Mouse (Mus musculus) Muller cell, postnatal 12 days (primary cell): Measurements from ENCODE around the gene Gm49342.
"Not testable (repeated sequence)": the region's sequence is repeated elsewhere in the genome, so short reads cannot be mapped to it uniquely, and the experiment has no call there.

ENCODE experiments used
- DNase-seq: peaks from one replicate; pipeline ENCODE4 v3.0.0-alpha.2; 2015; ENCODE audit errors: inconsistent ontology term

The Gm49342 gene

DNA sequence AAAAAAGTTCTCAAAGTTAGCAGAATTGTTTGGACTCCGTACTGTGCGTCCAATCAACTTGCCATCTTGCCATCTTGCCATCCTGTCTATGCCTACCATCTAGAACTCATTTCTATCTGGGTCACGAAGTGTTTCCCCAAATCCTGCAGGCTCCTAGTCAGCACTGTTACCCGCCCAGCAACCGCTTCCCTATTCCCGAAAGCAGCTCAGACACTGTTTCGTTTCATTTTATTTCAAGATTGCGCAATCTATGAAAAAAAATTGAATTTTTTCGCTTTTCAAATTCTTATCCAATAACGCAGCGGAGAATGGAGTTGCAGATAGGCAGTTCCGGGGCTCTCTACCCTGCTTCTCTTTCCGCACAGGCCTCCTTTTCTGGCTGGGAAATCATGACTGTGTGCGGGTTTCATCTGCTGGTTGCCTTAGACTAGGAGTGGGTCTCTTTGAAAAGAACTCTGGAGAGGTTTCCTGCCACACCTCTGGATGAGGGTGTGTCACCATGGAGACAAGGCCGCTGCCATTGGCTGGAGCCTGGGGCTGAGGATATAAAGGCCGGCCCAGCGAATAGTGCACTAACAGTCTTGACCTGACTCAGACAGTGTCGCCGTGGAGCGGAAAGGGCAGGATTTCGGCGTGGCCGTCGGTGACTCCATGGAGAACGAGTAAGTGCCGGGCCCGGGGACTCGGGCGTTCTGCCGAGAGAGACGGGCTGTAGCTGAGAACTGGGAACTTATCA is at the start of gene Gm49342:
Gene Gm49342, plus strand, starts transcription at position 586 of the 736 bp plus-strand sequence.
- peak; percentile 94 for DNase-seq

- DNase-seq = no peak
Observed at GRCm38 (mm10) chr14:50895407-50895806, 48.9 kb upstream of the Gm49342 start.

DNA sequence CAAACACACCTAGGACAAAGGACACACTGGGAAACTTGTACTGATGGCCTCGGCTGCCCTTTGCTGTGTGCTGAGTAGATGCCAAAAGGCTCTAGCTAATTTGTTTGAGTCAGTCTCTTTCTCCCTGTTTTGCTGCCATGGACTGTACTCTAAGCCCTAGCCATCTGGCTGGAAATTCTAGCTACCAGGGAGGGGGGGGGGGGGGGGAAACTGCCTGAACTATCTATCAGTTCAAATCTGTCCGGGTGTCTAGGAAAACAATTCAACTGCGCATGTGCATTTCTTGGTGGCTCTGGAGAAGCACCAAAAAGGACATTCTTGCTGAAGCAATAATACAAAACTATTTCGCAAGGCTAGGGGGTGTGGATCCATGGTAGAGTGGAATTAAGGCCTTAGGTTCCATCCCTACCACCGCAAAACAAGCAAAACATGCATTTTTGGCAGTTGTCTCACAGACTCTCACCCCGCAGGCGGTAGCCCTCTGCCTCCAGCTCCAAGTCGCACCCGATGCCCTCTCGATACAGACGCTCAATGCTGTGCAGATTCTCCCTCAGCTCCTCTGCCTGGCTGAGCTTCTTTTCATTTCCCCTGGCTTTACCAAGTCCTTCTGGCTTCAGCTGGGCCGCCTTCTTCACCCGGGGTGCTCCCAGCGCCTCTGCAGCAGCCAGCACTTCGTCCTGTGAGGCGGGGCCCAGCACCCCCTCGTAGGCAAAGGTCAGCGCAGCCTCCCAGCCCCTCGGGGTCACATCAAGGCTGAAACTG is 48.2 kb upstream of the Gm49342 start:
- peak; percentile 85 for DNase-seq

- DNase-seq = no peak
Observed at GRCm38 (mm10) chr14:50896747-50897373, 47.5 kb upstream of the Gm49342 start.

DNA sequence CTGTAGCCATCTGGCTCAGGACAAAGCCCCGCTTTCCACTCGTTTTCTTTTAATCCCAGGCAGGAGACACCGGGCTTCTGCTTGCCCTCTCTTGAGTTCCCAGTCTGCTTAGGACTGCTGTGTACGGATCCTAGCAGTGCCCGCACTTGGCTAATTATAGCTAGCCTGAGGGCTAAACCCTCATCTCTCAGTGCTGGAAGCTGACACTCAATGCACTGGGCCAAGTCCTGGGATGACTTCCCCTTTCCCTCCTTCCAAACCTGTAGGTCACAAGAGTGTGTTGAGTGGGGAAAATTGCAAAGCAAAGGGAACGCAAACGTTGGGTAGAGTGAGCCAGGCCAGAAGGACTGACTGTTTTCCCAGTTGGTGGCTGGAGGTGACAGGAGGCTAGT is 46.9 kb upstream of the Gm49342 start, which contains the start of gene Klhl33:
Gene Klhl33, minus strand, starts transcription at position 134 of the 392 bp plus-strand sequence.
- DNase-seq = no peak

- not testable (repeated sequence) for DNase-seq
Observed at GRCm38 (mm10) chr14:50897992-50898391, 46.3 kb upstream of the Gm49342 start.

DNA sequence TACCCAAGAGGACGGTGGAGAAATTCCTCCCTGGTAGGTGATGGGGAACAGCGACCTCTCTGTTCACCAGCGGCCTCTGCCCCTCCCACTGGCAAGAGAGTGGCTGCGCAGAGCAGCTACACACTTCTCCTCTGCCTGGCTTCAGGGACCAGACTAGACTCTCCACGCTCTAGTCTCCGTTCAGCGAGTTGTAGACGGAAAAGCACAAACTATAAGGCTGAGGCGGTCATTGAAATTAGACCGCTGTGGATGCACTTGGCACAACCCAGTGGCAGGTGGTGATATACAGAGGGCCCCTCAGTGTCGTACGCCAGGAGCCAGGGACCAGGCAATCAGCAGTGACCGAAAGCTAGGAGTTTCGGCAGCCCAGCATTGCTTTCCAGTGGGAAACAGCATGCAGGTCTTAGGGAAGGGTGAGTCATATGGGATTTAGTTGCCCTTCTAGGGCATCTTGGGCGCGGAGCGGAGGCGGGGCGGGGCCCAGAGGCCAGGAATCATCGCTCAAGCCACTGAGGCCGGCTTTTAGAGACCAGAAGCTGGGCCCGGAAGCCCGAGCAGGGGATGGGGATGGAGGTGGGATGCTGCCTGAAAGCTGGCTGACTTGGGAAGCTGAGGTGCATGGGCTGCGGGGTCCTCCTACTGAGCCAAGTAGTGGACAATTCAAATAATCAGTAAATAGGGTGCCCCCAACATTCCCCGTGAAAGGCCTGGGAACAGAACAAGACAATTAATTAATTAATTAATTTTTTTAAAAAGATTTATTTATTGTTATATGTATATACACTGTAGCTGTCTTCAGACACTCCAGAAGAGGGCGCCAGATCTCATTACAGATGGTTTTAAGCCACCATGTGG is 40.1 kb upstream of the Gm49342 start:
- peak; percentile 72 for DNase-seq

- DNase-seq = no peak
Observed at GRCm38 (mm10) chr14:50904828-50905129, 39.5 kb upstream of the Gm49342 start.

- DNase-seq = not testable (repeated sequence)
Observed at GRCm38 (mm10) chr14:50905327-50905726, 39.0 kb upstream of the Gm49342 start.

- DNase-seq = no peak
Observed at GRCm38 (mm10) chr14:50908126-50908525, 36.2 kb upstream of the Gm49342 start.

DNA sequence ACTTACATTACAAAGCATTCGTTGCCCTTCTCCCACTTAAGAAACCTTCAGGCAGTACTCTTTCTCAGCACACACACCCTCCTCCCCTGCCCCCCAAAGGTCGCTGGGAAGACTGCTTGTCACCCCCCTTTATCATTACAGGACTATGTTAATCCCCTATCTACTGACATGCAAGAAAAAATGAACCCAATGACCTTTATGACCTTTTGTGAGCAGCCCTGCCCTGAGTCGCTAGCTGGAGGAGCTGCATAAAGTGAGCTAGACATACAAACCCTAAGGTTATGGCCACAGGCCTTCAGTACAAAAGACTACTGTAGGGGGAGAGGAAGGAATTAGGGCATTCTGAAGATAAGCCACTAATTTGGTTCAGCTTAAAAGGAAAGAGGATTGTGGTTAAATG is 33.0 kb upstream of the Gm49342 start:
- DNase-seq = no peak

GRCm38 (mm10) chr14:50923437-50923836 is 20.9 kb upstream of the Gm49342 start:
- not testable (repeated sequence) for DNase-seq

DNA sequence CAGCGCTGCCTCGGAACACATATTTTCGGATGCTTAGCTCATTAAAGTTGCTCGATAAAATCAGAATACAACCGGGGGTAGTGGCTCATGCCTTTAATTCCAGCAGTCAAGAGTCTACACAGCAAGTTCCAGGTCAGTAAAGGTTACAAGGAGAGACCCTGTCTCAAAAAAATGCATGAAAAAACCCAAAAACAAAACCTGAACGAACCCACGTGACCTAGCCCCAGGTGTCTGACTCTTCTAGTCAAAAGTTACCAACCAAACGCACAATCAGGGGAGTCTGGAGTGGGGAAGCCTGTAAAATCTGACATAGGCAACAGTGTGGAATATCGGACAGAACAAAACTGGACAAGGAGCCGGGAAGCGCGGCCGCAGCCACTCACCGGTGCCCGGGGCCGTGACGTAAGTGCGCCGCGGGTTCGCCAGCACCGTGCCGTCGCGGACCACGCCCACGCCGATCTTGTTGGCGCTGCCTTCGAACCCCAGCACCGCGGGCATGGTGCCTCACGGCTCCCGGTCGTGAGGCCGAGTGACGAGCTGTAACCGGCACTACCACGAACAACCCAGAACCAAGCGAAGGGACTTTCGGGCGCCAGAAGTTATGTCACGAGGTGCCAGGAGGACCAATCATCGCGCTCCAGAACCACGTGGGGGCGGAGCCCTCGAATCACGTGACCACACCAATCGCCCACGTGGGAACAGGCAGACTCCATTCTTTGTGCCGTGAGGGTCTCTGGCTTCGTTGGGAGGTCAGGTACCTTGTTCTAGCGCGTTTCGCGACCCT is 19.8 kb upstream of the Gm49342 start, which contains the start of the genes Osgep and Apex1:
Gene Osgep, minus strand, starts transcription at position 613 of the 784 bp plus-strand sequence.
Gene Apex1, plus strand, starts transcription at position 688 of the 784 bp plus-strand sequence.
- peak; percentile 97 for DNase-seq

GRCm38 (mm10) chr14:50925111-50925920 is 19.0 kb upstream of the Gm49342 start:
- no peak for DNase-seq

DNA sequence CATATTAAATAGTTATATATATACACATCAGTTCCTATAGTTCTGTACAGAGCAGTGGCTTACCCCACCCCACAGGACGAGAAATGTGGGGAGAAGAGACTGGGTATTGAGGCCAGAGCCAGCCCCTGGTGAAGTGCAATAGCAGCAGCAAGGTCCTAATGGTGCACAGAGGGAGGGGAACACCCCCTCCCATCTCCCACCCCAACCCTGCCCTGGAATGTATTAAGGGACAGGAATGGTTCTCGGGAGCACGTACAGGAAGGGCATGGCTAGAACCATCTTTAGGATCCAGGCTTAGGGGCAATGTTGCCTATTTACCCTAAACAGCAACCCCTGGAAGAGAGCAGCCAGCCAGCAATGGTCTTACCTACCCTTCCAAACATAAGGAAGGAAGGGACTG is 17.0 kb upstream of the Gm49342 start:
- DNase-seq = no peak

GRCm38 (mm10) chr14:50929951-50930350 is 14.4 kb upstream of the Gm49342 start:
- no peak for DNase-seq

DNA sequence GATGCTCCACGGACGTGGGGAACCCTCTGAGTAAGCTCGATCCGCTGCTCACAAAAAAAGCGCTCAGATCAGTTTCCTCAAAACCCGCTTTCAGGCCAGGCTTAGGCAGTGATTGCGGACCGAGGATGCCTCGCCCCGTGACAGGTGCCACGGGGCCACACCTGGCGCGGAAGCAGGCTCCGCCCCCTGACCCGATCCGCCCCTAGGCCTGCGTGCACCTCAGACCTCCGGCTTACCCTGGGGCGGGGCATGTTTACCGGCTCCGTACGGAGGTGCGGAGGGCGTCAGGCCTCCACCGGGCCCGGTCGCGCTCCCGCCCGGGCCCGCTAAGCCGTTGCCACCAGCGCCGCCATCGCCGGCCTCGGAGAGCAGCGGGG is 14.0 kb upstream of the Gm49342 start:
- no peak for DNase-seq

GRCm38 (mm10) chr14:50930754-50931492 is 13.4 kb upstream of the Gm49342 start, which contains the start of the genes Pip4p1 and Pnp:
Pip4p1 (minus strand) TSS chr14:50930856.
Pnp (plus strand) TSS chr14:50931082.
- peak; percentile 99 for DNase-seq

GRCm38 (mm10) chr14:50931493-50932020 is 12.8 kb upstream of the Gm49342 start:
- no peak for DNase-seq
